Mouse (Mus musculus) embryonic fibroblast, embryonic 13.5 days (primary cell): ENCODE results near the gene Rimbp2. TPM values are rescaled to one million over a fixed set of nuclear protein-coding genes. Genes with fewer than 3 reads are reported as not detected.

Experiments used
- H3K27ac ChIP-seq: 2 replicates; pipeline ENCODE4 v1.5.1; 2012; ENCODE audit warnings: low read length, control low read depth, inconsistent platforms; ENCODE audit not compliant: insufficient read depth
- H3K4me1 ChIP-seq: 2 replicates; pipeline ENCODE4 v1.6.1; 2011; ENCODE audit warnings: low read length; ENCODE audit not compliant: control insufficient read depth, insufficient read depth
- H3K4me3 ChIP-seq: 2 replicates; pipeline ENCODE4 v1.5.1; 2011; ENCODE audit warnings: mild to moderate bottlenecking, control low read depth, low read length; ENCODE audit not compliant: insufficient read depth
- CTCF ChIP-seq: IDR thresholded peaks from 2 replicates; pipeline ENCODE4 v1.5.1; 2011; ENCODE audit warnings: mild to moderate bottlenecking, control low read depth, low read length, moderate library complexity, borderline replicate concordance; ENCODE audit not compliant: insufficient read depth
- POLR2A ChIP-seq: IDR thresholded peaks from 2 replicates; pipeline ENCODE4 v1.6.1; 2011; ENCODE audit warnings: low read depth, mild to moderate bottlenecking, control low read depth, low read length, moderate library complexity
- polyA plus RNA-seq: library from polyadenylated mRNA; stranded (reverse); fragments of >200 nt; gene quantifications from 2 replicates; pipeline ENCODE4 v1.2.4, GENCODE M21; 2011; ENCODE audit warnings: low read depth; ENCODE audit not compliant: missing spikeins, insufficient read length

Gene Rimbp2
- polyA plus RNA-seq, 1 experiment = not detected

DNA sequence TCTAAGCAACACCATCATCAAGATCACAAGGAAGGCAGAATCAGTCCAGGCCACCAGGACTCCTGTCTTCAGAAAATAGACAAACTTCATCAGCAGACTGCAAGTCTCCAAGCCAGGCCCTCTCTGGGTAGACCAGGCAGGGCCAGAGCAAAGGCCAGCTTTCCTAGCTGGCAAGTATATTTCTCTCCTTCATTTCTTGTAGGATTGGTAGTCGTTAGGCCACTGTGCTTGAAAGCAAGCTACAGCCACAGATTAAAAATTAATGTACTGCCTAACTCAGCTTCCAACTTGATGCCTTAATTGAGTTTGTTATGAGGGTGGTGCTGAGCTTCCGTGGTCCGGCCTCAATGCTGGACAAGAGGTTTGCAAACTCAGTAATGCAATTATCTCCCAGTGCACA is 65.7 kb downstream of the Rimbp2 start:
- TF ChIP-seq CTCF (no peak), POLR2A (no peak)
- H3K4me1 ChIP-seq = no peaks in the 10 kb centered on the region
- H3K27ac ChIP-seq = no peak overlapping the region
- H3K4me3 ChIP-seq = no peak overlapping the region

DNA sequence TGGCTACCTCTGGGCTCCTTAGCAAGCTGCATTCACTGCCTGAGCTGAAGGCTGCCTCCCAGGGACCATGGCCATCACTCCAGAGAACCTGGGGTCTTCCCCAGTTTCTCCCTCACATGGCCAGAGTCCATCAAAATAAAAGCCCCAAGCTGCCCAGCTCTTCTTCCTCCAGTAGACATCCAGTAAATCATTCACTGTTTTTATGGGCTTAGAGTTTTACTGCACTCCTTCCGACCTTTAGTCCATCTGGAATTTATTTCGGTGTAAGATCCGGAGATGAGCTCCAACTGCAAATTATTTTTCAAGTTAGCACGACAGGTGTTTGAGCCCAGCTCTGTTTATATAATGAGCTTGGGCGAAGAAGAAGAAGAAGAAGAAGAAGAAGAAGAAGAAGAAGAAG is 69.0 kb downstream of the Rimbp2 start:
- Histone ChIP-seq H3K4me1 (no peaks in the 10 kb centered on the region), H3K4me3 (no peak overlapping the region), H3K27ac (no peak overlapping the region)
- TF ChIP-seq CTCF (no peak), POLR2A (no peak)

DNA sequence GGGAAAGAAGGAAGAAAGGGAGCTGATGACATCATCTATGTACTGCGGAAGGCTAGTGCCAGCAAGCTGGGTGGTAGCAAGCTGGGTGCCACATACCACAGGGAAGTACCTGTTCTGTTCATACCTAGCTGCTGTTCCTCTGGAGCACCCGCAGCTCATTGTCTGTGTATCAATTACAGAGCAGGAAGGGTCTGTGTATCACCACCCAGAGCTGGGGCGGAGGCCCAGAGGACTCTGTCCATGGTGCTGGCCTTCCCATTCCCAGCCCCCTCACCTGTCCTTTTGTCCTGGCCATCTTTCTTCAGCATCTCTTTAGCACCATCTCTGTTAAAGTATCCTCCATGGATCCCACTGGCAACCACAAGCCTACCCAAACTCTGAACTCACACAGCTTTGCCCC is 74.2 kb downstream of the Rimbp2 start:
- Histone ChIP-seq H3K4me3 (no peak overlapping the region), H3K4me1 (no peaks in the 10 kb centered on the region), H3K27ac (no peak overlapping the region)
- TF ChIP-seq CTCF (no peak), POLR2A (no peak)

DNA sequence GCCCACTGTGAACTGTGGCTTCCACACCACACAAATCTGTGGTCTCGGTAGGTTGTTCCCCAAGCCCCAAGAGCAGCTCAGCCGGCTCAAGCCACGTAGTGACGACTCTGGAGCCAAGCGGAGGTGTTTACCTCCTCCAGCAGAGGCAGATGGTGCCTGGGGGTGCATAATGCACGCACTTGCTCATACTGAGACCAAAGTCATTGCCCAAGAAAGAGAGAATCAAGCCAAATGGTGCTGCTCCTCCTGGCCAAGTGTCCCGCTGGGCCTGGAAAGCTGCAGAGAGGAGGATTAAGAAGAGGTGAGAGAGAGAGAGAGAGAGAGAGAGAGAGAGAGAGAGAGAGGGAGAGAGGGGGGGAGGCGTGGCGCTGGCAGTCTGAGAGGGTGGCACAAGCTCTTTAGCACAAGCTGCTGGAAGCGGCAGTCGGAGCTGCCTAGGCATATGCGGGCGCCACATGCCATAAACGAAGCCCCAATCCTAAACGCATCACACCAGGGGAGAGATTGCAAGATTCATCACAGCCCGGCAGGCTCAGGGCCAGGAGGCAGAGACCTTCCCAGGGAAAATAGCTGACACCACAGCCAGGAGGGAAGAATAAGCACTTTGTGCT is 75.8 kb downstream of the Rimbp2 start:
- H3K4me3 ChIP-seq = no peak overlapping the region
- H3K4me1 ChIP-seq = no peaks in the 10 kb centered on the region
- TF ChIP-seq CTCF (no peak), POLR2A (no peak)
- H3K27ac ChIP-seq = no peak overlapping the region

DNA sequence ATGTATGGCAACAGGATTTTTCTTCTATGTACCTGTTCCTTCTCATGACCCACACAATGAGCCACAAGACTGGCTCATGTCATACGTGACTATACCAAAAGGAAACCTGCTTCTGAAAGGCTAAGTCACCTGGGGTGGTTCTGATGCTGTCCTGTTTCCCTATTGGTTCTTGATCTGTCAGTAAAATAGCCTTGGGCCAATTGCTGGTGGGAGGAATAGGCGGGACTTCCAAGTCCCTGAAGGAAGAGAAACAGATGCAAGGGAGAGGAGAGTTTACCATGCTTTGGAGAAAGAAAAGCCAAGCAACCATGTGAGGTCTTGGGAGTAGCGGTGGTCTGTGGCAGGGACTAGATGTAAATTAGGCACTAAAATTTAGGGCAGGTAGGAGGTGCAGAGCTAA is 81.6 kb downstream of the Rimbp2 start:
- Histone ChIP-seq H3K4me1 (no peaks in the 10 kb centered on the region), H3K27ac (no peak overlapping the region), H3K4me3 (no peak overlapping the region)
- TF ChIP-seq CTCF (no peak), POLR2A (no peak)

DNA sequence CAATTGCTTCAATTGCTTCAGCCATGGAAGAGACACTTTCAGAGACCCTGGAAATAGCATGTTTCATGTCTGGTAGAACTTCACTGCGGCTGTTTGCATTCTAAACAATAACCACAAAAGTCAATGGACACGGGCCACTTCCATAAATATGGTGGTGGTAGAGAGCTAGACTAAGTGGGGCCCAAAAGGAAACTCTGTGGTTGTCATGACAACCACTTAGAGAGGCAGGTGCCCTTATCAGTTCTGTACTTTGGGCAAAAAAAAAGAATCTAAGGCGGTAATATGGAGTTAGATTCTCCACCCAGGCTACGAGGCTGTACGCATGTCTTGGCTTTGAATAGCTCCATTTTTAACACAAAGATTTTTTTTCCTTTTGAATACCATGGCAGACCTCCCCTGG is 86.5 kb downstream of the Rimbp2 start:
- no peak overlapping the region for H3K27ac ChIP-seq
- no peak overlapping the region for H3K4me3 ChIP-seq
- TF ChIP-seq CTCF = no peak
- TF ChIP-seq POLR2A = no peak
- H3K4me1 ChIP-seq = no peaks in the 10 kb centered on the region

DNA sequence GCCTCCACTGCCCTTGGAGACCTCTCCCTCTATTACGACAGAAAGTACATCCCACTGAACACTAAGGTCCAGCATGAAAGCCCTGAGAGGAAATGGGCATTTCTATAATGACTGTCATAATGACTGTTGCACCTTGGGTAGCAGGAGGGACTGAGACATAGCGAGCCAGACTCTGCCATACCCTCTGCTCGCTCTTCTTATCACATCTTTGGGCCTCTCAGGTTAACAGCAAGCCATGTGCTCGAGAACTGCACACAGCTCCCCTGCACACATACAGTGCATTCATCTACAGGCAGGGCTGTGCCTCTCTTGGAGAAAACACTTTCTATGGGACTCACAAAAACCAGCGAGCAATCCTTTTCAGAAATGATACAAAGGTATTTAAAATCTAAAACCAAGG is 87.0 kb downstream of the Rimbp2 start:
- H3K4me3 ChIP-seq = no peak overlapping the region
- no peaks in the 10 kb centered on the region for H3K4me1 ChIP-seq
- H3K27ac ChIP-seq = no peak overlapping the region
- TF ChIP-seq CTCF (no peak), POLR2A (no peak)

DNA sequence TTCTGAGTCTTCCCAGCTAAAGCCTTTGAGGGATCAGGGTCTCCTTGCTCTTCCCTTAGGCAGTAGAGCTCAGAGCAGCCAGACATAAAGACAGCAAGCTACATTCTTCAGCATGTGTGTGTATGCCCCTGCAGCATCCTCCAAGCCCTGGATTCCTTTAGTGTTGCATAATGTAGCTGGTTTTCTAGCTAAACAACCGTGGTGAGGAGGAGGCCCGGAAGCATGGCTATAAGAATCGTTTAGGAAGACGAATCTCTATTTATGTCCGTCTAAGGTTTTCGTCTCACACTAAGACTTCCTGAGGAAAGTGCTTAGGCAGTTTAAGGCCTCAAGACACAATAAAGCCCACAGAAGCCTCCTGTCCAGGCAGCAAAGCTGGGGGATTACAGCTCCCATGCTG is 89.8 kb downstream of the Rimbp2 start:
- TF ChIP-seq CTCF (no peak), POLR2A (no peak)
- Histone ChIP-seq H3K4me3 (no peak overlapping the region), H3K4me1 (no peaks in the 10 kb centered on the region), H3K27ac (no peak overlapping the region)

DNA sequence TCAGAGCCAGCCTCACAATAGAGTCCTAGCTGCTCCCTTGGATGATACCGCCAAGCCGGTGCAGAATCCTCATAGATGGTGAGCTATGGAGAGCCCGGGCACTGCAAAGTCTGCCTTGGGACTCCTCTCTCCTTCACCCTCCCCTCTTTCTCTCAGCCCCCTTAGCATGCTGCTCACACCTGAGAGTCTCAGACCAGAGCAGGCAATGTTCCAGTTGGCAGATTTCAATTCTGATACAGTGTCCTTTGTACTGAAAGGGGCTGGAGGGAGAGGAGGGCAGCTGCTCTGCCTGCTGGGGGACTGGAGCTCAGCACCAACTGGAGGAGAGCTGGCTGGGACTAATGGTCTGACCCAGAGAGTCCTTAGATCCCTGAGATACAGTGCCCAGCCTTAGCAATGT is 92.4 kb downstream of the Rimbp2 start:
- Histone ChIP-seq H3K4me1 (no peaks in the 10 kb centered on the region), H3K27ac (no peak overlapping the region), H3K4me3 (no peak overlapping the region)
- no peak for TF ChIP-seq POLR2A
- TF ChIP-seq CTCF = no peak

DNA sequence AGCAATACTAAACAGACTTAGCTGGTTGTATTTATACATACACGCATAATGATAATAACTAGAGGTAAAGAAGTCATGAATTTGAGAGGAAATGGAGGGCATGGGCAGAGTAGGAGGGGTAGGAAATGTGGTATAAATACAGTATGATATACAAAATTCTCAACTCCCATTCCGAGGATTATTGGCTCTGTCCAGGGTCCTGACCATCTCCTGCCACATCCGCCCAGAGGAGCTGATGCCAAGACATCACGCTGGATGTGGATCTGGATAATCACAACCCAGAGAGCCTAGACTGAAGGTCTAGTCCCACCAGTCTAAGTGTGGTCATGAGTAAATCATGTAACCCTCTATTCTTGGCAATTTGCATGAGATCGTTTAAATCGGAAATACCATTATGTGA is 100.5 kb downstream of the Rimbp2 start:
- TF ChIP-seq CTCF (no peak), POLR2A (no peak)
- no peak overlapping the region for H3K4me3 ChIP-seq

DNA sequence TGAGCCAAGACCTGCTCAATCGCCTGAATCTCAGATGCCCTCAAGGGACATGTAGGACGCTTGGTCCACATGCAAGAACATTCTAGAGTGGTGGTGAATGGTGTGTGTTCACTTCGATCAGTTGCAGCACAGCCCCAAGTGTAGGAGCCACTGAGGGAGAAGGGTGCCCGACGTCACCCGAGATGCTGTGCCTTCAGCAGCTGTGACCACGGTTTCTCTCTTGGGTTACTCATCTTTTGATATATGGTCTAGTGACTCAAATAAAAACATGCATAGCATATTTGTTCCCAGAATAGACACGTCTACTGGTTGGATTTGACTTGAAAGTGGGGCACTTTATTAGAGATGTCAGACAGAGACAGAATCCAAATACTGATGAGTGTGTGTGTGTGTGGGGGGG is 105.5 kb downstream of the Rimbp2 start:
- Histone ChIP-seq H3K4me3 (no peak overlapping the region), H3K4me1 (no peaks in the 10 kb centered on the region), H3K27ac (no peak overlapping the region)
- TF ChIP-seq CTCF = no peak
- no peak for TF ChIP-seq POLR2A

More for the DNA sequence above, 100.5 kb downstream of the Rimbp2 start:
- H3K4me1 ChIP-seq = no peaks in the 10 kb centered on the region
- no peak overlapping the region for H3K27ac ChIP-seq
